Comparison of ENCODE assay signal across 16 mouse cellular contexts in the genomic region with DNA sequence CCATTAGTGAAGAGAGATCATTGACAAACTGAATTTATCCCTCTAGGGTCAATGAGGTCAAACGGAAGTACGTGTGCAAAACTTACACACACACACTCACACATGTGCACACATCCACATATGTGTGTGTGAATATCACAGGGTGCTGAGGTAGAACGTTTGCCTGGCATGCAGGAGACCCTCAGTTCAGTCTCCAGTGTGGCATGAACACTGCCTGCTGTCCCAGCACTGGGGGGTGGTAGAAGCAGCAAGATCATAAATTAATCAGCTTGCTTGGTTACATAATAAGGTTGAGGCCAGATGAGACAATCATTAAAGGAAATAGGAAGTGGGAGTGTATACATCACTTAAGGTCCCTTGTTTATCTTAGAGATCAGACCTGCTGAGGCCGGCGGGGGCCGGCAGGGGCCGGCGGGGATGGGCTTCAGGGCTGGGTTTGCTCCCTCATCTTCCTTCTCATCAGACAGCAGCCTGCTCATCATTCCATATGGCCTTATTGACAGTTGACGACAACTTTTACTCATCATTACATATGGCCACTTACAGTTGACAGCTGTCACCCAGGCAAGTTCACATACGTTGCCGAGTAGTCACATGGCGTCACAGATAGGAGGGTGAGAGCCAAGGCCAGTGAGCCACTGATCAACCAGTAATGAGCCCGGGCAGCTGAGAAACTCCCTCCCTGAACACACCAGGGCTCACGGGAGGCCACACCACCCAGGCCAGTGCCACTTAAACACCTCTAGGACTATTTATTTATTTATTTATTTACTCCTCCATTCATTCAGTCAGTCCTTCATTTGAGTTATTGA.
A peak's percentile ranks its signal among the peaks of the same experiment; 100 is the strongest.
DNase-seq lines count a peak whose midpoint lies in the region; ATAC-seq lines count a peak whose summit lies in the region.
"Had no signal": no experiment of that assay in that cellular context is flagged by ENCODE, and none has a peak within 500 bp of the region (broad histone marks: within the 10 kb centered on the region; RNA-seq: fewer than 3 reads in every experiment).

No protein-coding gene starts in this region.

- no peak overlapping the region for H3K9ac ChIP-seq in kidney, embryonic 15.5 days
- no peak overlapping the region for H3K9ac ChIP-seq in midbrain, embryonic 13.5 days (replicated peaks)
- H3K9ac ChIP-seq in midbrain, embryonic 15.5 days, result no peak overlapping the region
- H3K9ac ChIP-seq in intestine, embryonic 15.5 days, result no peak overlapping the region
- H3K9ac ChIP-seq: embryonic facial prominence, embryonic 12.5 days; heart, embryonic 15.5 days; lung, embryonic 14.5 days had no signal

- 0 out of 2 replicates have a peak overlapping the region, but pooled peaks have one; percentile 15 for H3K4me2 ChIP-seq in kidney, embryonic 15.5 days
- no peak overlapping the region for H3K4me2 ChIP-seq in midbrain, embryonic 13.5 days (replicated peaks)
- H3K4me2 ChIP-seq in midbrain, embryonic 15.5 days, result no peak overlapping the region
- H3K4me2 ChIP-seq in intestine, embryonic 15.5 days (replicated peaks), result no peak overlapping the region
- H3K4me2 ChIP-seq: embryonic facial prominence, embryonic 12.5 days; heart, embryonic 15.5 days; lung, embryonic 14.5 days had no signal

- 26% methylated on average over 14 of the region's 14 CpGs for WGBS in kidney, embryonic 15.5 days
- WGBS in midbrain, embryonic 13.5 days, result 76% methylated on average over 14 of the region's 14 CpGs
- 72% methylated on average over 14 of the region's 14 CpGs for WGBS in midbrain, embryonic 15.5 days
- WGBS in intestine, embryonic 15.5 days, result 34% methylated on average over 14 of the region's 14 CpGs

- ATAC-seq in kidney, embryonic 15.5 days (replicated peaks; ENCODE audit: low FRiP score), result peak; percentile 75
- 0 out of 2 replicates have a peak, but pooled peaks have one; percentile 43 for ATAC-seq in midbrain, embryonic 13.5 days
- no peak for ATAC-seq in midbrain, embryonic 15.5 days (replicated peaks)
- peak; percentile 43 for ATAC-seq in intestine, embryonic 15.5 days
- ATAC-seq: inflammation-experienced regulatory T-cells, adult 6 months; midbrain, embryonic 16.5 days had no signal

- peaks cover 6% of the 10 kb centered on the region for H3K4me1 ChIP-seq in kidney, embryonic 15.5 days
- H3K4me1 ChIP-seq in midbrain, embryonic 13.5 days (replicated peaks), result 0 out of 2 replicates have a peak, but pooled peaks cover 12% of the 10 kb centered on the region
- 0 out of 2 replicates have a peak, but pooled peaks cover 2% of the 10 kb centered on the region for H3K4me1 ChIP-seq in midbrain, embryonic 15.5 days
- H3K4me1 ChIP-seq in intestine, embryonic 15.5 days (replicated peaks), result no peaks in the 10 kb centered on the region
- H3K4me1 ChIP-seq: embryonic facial prominence, embryonic 12.5 days had no signal

- DNase-seq in kidney, postnatal 14 days, result no peak
- no peak for DNase-seq in thymus, postnatal 14 days
- no peak for DNase-seq in yolk sac, embryonic 10.5 days (ENCODE audit: low spot score)
- DNase-seq: cerebellum, postnatal 10 days; gastrocnemius, postnatal 36 days; lung, embryonic 14.5 days; right cerebral cortex, postnatal 14 days had no signal

- no peaks in the 10 kb centered on the region for H3K27me3 ChIP-seq in kidney, embryonic 15.5 days
- H3K27me3 ChIP-seq in midbrain, embryonic 13.5 days, result no peaks in the 10 kb centered on the region
- no peaks in the 10 kb centered on the region for H3K27me3 ChIP-seq in midbrain, embryonic 15.5 days (replicated peaks)
- H3K27me3 ChIP-seq in intestine, embryonic 15.5 days (replicated peaks), result no peaks in the 10 kb centered on the region
- H3K27me3 ChIP-seq: embryonic facial prominence, embryonic 12.5 days; heart, embryonic 15.5 days had no signal

- H3K36me3 ChIP-seq in kidney, embryonic 15.5 days, result no peaks in the 10 kb centered on the region
- no peaks in the 10 kb centered on the region for H3K36me3 ChIP-seq in midbrain, embryonic 13.5 days
- H3K36me3 ChIP-seq in midbrain, embryonic 15.5 days (replicated peaks), result no peaks in the 10 kb centered on the region
- no peaks in the 10 kb centered on the region for H3K36me3 ChIP-seq in intestine, embryonic 15.5 days
- H3K36me3 ChIP-seq: embryonic facial prominence, embryonic 12.5 days; heart, embryonic 15.5 days had no signal

- no peaks in the 10 kb centered on the region for H3K9me3 ChIP-seq in kidney, embryonic 15.5 days (replicated peaks)
- H3K9me3 ChIP-seq in midbrain, embryonic 13.5 days, result no peaks in the 10 kb centered on the region
- no peaks in the 10 kb centered on the region for H3K9me3 ChIP-seq in midbrain, embryonic 15.5 days
- H3K9me3 ChIP-seq in intestine, embryonic 15.5 days, result no peaks in the 10 kb centered on the region
- H3K9me3 ChIP-seq: embryonic facial prominence, embryonic 12.5 days; heart, embryonic 15.5 days had no signal

- no peak overlapping the region for H3K4me3 ChIP-seq in kidney, embryonic 15.5 days (replicated peaks)
- H3K4me3 ChIP-seq in midbrain, embryonic 13.5 days (replicated peaks), result no peak overlapping the region
- H3K4me3 ChIP-seq in midbrain, embryonic 15.5 days, result no peak overlapping the region
- H3K4me3 ChIP-seq in intestine, embryonic 15.5 days (replicated peaks), result no peak overlapping the region
- H3K4me3 ChIP-seq: embryonic facial prominence, embryonic 12.5 days; heart, embryonic 15.5 days; left cerebral cortex, adult 2 months had no signal

- H3K27ac ChIP-seq in kidney, embryonic 15.5 days, result no peak overlapping the region
- no peak overlapping the region for H3K27ac ChIP-seq in midbrain, embryonic 13.5 days
- no peak overlapping the region for H3K27ac ChIP-seq in midbrain, embryonic 15.5 days
- no peak overlapping the region for H3K27ac ChIP-seq in intestine, embryonic 15.5 days
- H3K27ac ChIP-seq: embryonic facial prominence, embryonic 12.5 days; heart, embryonic 15.5 days; left cerebral cortex, adult 2 months had no signal
